Mouse (Mus musculus): Measurements from ENCODE around the gene Mob3b. TPM values are rescaled to one million over a fixed set of nuclear protein-coding genes. Genes with fewer than 3 reads are reported as not detected.

Mob3b gene
- total and polyA plus RNA-seq, 3 experiments = 0.33 TPM; not detected in 2

DNA sequence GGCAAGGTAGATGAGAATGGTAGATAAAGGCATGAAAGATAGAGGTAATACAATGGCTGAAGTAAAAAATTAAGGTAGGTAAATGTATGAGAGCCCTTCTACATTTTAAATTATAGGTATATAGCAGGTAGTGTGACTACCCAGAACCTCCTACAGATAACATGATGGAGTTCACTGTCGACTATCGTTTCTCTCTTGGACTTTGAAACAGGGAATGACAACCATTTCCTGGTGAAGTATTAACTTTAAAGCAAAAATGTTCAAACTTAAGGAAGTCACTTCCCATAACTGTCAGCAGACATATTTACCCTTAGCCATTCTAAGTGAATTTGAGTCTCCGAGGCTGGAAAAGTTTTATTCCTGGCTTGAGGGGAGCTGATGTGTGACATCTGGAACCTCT lies 64.8 kb downstream of the Mob3b start:
- H3K27me3 ChIP-seq (ENCODE audit: insufficient read depth, low read length) = no peaks in the 10 kb centered on the region; the same call in 1 of the 2 replicates
- no peak for ATAC-seq (ENCODE audit: extremely low read depth, insufficient number of reproducible peaks, low FRiP score, poor library complexity, severe bottlenecking)
- no peak overlapping the region for H3K4me3 ChIP-seq (ENCODE audit: low read depth, low read length)
- no peaks in the 10 kb centered on the region for H3K36me3 ChIP-seq (replicated peaks)
- H3K9me3 ChIP-seq (replicated peaks) = no peaks in the 10 kb centered on the region
- TF ChIP-seq POLR2AphosphoS5 (IDR thresholded peaks at IDR 0.05; ENCODE audit: insufficient replicate concordance, low read depth, low read length) (no peak), CTCF (IDR thresholded peaks at IDR 0.05; ENCODE audit: low read depth, low read length) (no peak), TAL1 (conservative IDR thresholded peaks at IDR 0.05; ENCODE audit: low read depth, low read length) (no peak), GATA1 (IDR thresholded peaks at IDR 0.05; ENCODE audit: borderline replicate concordance, low read length) (no peak), GATA2 (IDR thresholded peaks at IDR 0.05; ENCODE audit: borderline replicate concordance, low read depth, low read length) (no peak)
- DNase-seq (ENCODE audit: low spot score) = no peak
- no peaks in the 10 kb centered on the region for H3K4me1 ChIP-seq (ENCODE audit: insufficient read depth, low read depth, low read length)

DNA sequence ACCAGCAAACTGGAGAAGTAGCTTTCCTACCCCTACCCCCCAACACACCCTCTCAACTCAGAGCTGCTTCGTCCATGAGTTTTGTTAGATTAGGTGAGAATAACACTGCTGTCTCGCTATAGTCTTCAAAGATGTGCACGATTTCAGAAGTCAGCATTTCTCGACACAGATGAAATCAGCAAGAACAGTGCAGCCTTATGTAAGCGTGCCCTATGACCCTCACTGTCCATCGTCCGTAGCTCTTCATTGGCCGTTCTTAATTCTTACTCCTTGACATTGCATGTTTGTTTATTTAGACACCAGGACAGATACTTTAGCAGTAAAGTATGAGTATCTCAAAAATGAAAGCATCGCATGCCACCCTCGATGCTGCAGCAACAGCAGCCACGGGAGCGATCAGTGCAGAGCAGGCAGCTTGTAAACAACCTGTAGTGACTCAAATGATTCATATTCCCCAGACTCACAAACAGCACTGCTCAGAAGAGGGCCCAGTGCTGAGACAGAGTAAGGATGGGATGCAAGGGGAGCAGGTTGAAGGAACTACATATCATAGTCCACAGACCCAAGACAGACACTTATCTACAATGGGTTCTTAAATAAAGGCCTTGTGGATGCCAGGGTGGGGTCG lies 66.0 kb downstream of the Mob3b start:
- no peaks in the 10 kb centered on the region; the same call in 1 of the 2 replicates for H3K27me3 ChIP-seq (ENCODE audit: insufficient read depth, low read length)
- no peaks in the 10 kb centered on the region for H3K36me3 ChIP-seq (replicated peaks)

DNA sequence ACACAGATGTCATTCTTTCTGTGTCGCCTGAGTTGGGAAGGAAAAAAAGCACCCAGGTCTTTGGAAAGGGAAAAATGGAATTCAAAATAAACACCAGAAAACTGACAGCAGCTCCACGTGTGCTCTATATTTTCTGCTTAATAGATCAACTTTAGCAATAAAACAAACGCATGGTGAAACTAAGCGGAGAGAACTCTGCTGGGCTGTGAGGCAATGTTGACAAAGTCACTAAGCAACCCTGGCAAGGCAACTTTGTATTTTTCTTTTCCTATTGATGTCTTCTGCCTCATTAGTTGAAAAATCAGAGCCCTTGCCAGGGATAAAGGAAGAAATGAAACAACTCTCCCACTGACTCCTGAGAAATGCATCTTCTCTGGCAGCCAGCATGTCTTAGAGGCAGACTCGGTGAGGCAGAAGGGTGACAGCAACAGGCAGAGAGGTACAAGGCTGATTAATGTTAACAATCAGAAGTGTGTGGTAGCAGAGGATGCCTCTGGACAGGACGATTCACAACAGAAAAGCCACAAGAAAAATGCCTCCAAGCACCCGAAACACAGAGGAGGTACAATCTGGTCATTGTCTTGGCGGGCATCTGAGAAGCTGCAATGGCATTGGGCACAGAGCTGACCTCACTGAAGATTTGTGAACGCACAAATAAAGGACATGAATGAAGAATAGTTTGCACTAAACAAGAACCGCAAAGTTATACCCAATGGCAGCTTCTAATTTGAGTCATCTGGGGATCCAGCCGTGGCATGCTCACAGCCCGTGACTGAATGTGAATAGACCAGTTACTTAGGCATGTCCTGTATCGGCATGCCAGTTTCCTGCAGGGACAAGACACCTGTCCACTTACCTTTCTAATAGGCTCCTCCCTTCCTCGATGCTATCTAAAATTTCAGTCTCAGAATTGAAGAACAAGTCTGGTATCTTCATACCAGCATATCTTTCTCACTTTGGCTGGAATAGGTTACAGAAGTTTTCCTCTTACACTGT lies 67.7 kb downstream of the Mob3b start:
- DNase-seq (ENCODE audit: low spot score) (no peak), ATAC-seq (ENCODE audit: extremely low read depth, insufficient number of reproducible peaks, low FRiP score, poor library complexity, severe bottlenecking) (no peak)
- H3K4me3 ChIP-seq (ENCODE audit: low read depth, low read length) = no peak overlapping the region
- no peaks in the 10 kb centered on the region; the same call in 1 of the 2 replicates for H3K27me3 ChIP-seq (ENCODE audit: insufficient read depth, low read length)
- no peaks in the 10 kb centered on the region for H3K9me3 ChIP-seq (replicated peaks)
- H3K4me1 ChIP-seq (ENCODE audit: insufficient read depth, low read depth, low read length) = no peaks in the 10 kb centered on the region
- no peaks in the 10 kb centered on the region for H3K36me3 ChIP-seq (replicated peaks)
- TF ChIP-seq GATA2 (IDR thresholded peaks at IDR 0.05; ENCODE audit: borderline replicate concordance, low read depth, low read length) (no peak), POLR2AphosphoS5 (IDR thresholded peaks at IDR 0.05; ENCODE audit: insufficient replicate concordance, low read depth, low read length) (no peak), CTCF (IDR thresholded peaks at IDR 0.05; ENCODE audit: low read depth, low read length) (no peak), GATA1 (IDR thresholded peaks at IDR 0.05; ENCODE audit: borderline replicate concordance, low read length) (no peak), TAL1 (conservative IDR thresholded peaks at IDR 0.05; ENCODE audit: low read depth, low read length) (no peak)

More for the DNA sequence above, 66.0 kb downstream of the Mob3b start:
- no peak for DNase-seq (ENCODE audit: low spot score)
- TF ChIP-seq POLR2AphosphoS5 (IDR thresholded peaks at IDR 0.05; ENCODE audit: insufficient replicate concordance, low read depth, low read length) (no peak), GATA1 (IDR thresholded peaks at IDR 0.05; ENCODE audit: borderline replicate concordance, low read length) (no peak), TAL1 (conservative IDR thresholded peaks at IDR 0.05; ENCODE audit: low read depth, low read length) (no peak), GATA2 (IDR thresholded peaks at IDR 0.05; ENCODE audit: borderline replicate concordance, low read depth, low read length) (no peak), CTCF (IDR thresholded peaks at IDR 0.05; ENCODE audit: low read depth, low read length) (no peak)
- Histone ChIP-seq H3K4me3 (ENCODE audit: low read depth, low read length) (no peak overlapping the region), H3K9me3 (replicated peaks) (no peaks in the 10 kb centered on the region), H3K4me1 (ENCODE audit: insufficient read depth, low read depth, low read length) (no peaks in the 10 kb centered on the region)
- no peak for ATAC-seq (ENCODE audit: extremely low read depth, insufficient number of reproducible peaks, low FRiP score, poor library complexity, severe bottlenecking)

DNA sequence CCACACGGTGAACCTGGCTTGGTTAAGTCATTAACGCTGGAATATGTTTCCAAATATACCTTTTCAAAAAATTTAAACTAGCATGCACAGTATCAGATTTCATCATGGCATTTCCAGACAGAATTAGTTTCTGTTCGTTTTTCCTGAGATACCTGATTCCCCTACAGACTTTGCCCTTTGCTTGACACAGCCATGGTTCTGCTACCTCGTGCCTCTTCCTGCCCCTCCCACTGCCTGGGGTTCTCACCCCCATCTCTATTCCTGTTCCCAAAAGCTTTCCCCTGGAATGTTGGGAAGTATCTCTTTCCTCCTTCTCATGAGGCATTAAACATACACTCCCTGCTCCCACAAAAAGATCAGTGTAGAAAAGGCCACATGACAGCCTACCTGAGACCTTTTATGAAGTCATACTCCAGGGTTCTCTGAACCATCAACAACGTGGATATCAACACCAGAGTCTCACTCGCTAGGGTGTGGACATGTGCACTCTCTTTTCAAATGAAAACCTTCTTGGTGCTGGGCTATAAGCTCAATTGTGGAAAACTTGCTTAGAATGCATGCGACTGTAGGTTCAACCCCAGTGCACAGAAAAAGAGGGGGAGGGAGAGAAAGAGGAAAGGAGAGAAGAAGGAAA lies 71.1 kb downstream of the Mob3b start:
- ATAC-seq (ENCODE audit: extremely low read depth, insufficient number of reproducible peaks, low FRiP score, poor library complexity, severe bottlenecking) (no peak), DNase-seq (ENCODE audit: low spot score) (no peak)
- Histone ChIP-seq H3K4me3 (ENCODE audit: low read depth, low read length) (no peak overlapping the region), H3K4me1 (ENCODE audit: insufficient read depth, low read depth, low read length) (no peaks in the 10 kb centered on the region), H3K36me3 (replicated peaks) (no peaks in the 10 kb centered on the region), H3K27me3 (ENCODE audit: insufficient read depth, low read length) (no peaks in the 10 kb centered on the region), H3K9me3 (replicated peaks) (no peaks in the 10 kb centered on the region)
- TF ChIP-seq POLR2AphosphoS5 (IDR thresholded peaks at IDR 0.05; ENCODE audit: insufficient replicate concordance, low read depth, low read length) (no peak), TAL1 (conservative IDR thresholded peaks at IDR 0.05; ENCODE audit: low read depth, low read length) (no peak), GATA1 (IDR thresholded peaks at IDR 0.05; ENCODE audit: borderline replicate concordance, low read length) (no peak), GATA2 (IDR thresholded peaks at IDR 0.05; ENCODE audit: borderline replicate concordance, low read depth, low read length) (no peak), CTCF (IDR thresholded peaks at IDR 0.05; ENCODE audit: low read depth, low read length) (no peak)

DNA sequence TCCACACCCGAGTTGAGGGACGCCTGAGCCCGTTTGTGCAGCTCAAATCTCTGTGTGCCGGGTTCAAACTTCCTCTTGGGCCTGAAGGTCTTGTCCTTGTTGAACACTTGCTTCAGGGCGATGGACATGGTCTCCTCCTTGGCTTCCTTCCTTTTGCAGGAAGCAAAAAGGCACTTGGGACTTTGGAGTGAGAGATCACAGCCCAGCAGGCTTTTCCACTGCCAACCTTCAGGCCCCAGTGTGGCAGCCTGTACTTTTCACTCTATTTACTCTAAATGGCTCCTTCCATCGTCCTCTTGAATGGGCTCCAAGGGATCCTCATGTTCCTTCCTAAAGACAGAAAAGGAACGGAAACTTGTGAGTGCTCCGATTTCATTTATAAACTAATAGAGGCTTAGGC lies 73.2 kb downstream of the Mob3b start:
- no peak overlapping the region for H3K4me3 ChIP-seq (ENCODE audit: low read depth, low read length)
- TF ChIP-seq TAL1 (conservative IDR thresholded peaks at IDR 0.05; ENCODE audit: low read depth, low read length) (no peak), POLR2AphosphoS5 (IDR thresholded peaks at IDR 0.05; ENCODE audit: insufficient replicate concordance, low read depth, low read length) (no peak), CTCF (IDR thresholded peaks at IDR 0.05; ENCODE audit: low read depth, low read length) (no peak), GATA2 (IDR thresholded peaks at IDR 0.05; ENCODE audit: borderline replicate concordance, low read depth, low read length) (no peak), GATA1 (IDR thresholded peaks at IDR 0.05; ENCODE audit: borderline replicate concordance, low read length) (no peak)
- DNase-seq (ENCODE audit: low spot score) = no peak
- no peaks in the 10 kb centered on the region for H3K4me1 ChIP-seq (ENCODE audit: insufficient read depth, low read depth, low read length)
- ATAC-seq (ENCODE audit: extremely low read depth, insufficient number of reproducible peaks, low FRiP score, poor library complexity, severe bottlenecking) = no peak
- H3K36me3 ChIP-seq (replicated peaks) = no peaks in the 10 kb centered on the region
- H3K9me3 ChIP-seq (replicated peaks) = no peaks in the 10 kb centered on the region
- no peaks in the 10 kb centered on the region for H3K27me3 ChIP-seq (ENCODE audit: insufficient read depth, low read length)

Measured in G1E (cell line).